Mouse (Mus musculus): ENCODE measurements at regions not wholly inside any gene's neighbourhood (a gene's known extent, or its start where the extent isn't known, plus 50 kb on each side); places are given as distances from the start of the nearest gene placed in this dataset.
A peak's percentile ranks its signal among the peaks of the same experiment; 100 is the strongest.

GRCm38 (mm10) chr15:62500522-62500921 lies 1344.5 kb downstream of the Gsdmc2 start:
- no peak for ATAC-seq (replicated peaks; ENCODE audit: poor library complexity)

- no peak for ATAC-seq (replicated peaks; ENCODE audit: poor library complexity)
These were observed 1348.8 kb downstream of the Gsdmc2 start for GRCm38 (mm10) chr15:62496193-62496592.

DNA sequence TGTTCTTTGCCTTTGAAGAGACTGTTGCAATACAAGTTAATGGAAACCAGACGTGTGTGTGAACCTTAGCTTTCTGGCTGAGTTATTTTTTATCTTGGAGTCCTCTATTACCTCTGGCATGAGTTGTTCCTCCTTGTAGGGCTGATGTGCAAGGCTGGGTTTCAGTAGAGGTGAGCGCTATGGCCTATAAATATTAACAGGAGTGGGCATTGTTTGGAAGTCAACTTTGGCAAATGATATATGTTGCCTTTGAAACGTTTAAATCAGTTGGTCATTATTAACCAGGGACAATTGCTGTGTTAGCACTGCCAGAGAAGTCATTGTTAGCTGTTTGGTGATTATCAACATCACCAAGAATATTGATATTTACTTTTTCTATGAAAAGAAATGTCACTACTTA lies 1352.6 kb downstream of the Gsdmc2 start:
- ATAC-seq (replicated peaks; ENCODE audit: poor library complexity), result no peak

- ATAC-seq (replicated peaks; ENCODE audit: poor library complexity), result no peak
These were observed 1354.4 kb downstream of the Gsdmc2 start for GRCm38 (mm10) chr15:62490548-62490947.

DNA sequence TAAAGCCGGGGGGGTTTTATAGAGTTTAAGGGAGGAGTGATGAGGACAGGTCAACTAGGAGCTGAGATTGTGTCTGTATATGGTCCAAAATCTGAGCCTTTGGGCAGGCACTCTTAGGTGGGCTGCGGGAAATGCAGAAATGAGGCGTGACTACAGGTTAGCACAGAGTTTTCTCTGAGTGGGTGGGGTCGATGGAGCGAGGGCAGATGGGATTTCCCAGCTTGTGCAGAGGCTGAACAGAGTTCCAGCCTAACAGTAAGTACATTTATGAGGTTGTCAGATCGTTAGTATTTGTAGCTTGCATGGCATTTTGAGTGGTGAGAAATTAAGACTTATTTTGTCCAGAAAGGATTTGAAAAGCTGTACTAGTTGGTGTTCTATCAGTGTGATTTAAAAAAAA lies 1358.4 kb downstream of the Gsdmc2 start:
- no peak for ATAC-seq (replicated peaks; ENCODE audit: poor library complexity)

DNA sequence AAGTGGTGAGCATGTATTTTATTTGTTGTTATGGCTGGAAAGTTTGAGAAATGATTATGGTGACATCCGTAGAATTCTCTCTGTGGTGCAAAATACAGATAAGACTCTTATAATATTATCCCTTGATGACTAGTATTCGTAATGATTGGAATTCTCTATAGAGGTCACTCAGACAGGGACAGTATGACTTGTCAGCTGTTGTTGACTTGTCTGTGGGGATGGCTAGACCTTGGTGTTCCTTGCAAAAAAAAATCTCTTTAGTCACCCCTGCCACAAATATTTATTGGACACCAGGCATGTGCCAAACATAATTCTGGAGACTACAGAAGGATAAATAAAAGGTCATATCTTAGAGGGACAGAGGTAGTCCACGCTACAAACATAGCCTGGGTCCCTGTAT lies 1360.6 kb downstream of the Gsdmc2 start:
- ATAC-seq (replicated peaks; ENCODE audit: poor library complexity), result no peak

DNA sequence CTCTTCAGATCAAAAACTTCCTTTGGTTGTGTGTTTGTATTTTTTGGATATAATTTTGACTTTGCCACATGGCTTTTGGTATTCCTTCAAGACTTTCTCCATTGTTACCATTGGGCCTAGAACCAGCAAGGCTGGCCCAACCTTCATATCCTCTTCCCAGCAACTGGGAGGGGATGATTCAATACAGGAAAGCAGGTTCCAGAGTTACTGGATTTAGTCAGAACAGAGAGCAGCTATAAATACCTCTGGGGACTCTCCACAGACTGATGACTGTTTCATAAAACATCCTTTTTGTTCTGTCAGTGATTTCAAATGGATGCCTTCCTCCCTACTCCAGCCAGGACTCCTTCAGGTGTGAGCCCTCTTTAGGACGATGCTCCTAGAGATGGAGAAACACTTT lies 1361.4 kb downstream of the Gsdmc2 start:
- ATAC-seq (replicated peaks; ENCODE audit: poor library complexity), result no peak

- no peak for ATAC-seq (replicated peaks; ENCODE audit: poor library complexity)
These were observed 1362.6 kb downstream of the Gsdmc2 start for GRCm38 (mm10) chr15:62482357-62482756.

- no peak for ATAC-seq (replicated peaks; ENCODE audit: poor library complexity)
These were observed 1367.2 kb downstream of the Gsdmc2 start for GRCm38 (mm10) chr15:62477779-62478178.

DNA sequence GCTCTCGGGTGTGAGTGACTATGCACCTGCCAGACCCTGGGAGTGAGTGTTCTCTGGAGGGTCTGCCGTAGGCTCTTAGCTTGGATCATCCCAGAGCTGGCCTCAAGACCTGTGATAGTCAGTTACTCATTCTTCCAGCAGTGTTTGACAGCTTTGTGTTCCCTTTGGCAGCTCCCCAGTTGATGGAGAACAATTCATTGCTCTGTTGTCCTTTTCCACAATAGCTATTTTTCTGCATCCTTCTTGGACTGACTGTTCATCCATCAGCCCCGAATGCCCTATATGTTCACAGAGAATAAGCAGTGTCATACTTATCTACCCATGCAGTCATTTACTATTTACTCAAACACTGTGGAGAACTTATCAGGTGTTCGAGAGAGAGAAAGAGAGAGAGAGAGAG lies 1368.5 kb downstream of the Gsdmc2 start:
- ATAC-seq (replicated peaks; ENCODE audit: poor library complexity), result no peak

DNA sequence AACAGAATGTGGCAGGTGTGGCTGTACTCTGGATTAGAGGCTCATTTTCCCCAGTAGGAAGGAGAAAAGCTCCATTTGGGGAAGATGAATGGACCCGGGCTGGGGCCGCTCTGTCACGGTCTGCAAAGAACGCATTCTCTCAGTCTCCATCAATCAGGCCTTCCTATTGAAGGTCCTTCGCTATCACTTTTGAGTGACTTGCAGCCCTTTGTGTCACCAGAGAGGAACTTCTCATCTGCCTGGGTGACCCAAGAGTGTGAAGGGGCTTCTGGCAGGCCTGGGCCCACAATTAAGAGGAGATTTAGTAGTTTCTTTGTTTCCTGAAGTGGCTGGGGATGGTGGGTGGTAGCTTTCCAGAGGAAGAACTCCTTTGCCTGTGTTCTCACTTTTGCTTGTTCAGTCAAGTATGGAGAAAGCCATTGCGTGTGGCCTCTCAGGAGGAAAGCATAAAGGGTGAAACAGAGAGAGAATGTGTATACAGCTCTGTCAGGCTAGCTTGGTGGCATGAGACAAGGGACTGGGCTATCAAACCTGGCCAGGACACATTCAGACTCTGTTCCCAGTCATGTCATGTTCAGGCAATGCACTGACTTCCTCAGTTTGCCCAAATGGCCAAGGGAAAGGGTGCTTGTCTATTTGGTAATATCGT lies 1374.2 kb downstream of the Gsdmc2 start:
- ATAC-seq (replicated peaks; ENCODE audit: poor library complexity), result no peak

GRCm38 (mm10) chr15:62468076-62468475 lies 1376.9 kb downstream of the Gsdmc2 start:
- no peak for ATAC-seq (replicated peaks; ENCODE audit: poor library complexity)

DNA sequence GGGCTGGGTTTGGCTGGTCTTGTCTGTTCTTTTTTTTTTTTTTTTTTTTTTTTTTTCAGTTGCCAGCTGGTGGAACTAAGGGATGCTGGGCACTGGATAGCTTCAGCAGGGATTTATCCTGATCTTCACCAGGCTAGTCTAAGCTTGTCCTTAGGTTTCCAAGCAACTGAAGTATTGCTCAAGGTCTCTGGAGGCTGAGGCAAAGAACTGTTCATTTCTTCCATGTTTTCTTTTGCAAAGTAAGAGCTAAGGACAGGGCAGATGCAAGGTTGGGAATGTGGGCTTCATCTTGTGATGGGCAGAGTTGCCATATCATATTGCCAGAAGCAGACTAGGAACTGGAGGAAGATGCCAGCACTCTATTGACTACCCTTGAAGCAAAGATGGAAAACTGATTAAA lies 1378.1 kb downstream of the Gsdmc2 start:
- ATAC-seq (replicated peaks; ENCODE audit: poor library complexity), result no peak

DNA sequence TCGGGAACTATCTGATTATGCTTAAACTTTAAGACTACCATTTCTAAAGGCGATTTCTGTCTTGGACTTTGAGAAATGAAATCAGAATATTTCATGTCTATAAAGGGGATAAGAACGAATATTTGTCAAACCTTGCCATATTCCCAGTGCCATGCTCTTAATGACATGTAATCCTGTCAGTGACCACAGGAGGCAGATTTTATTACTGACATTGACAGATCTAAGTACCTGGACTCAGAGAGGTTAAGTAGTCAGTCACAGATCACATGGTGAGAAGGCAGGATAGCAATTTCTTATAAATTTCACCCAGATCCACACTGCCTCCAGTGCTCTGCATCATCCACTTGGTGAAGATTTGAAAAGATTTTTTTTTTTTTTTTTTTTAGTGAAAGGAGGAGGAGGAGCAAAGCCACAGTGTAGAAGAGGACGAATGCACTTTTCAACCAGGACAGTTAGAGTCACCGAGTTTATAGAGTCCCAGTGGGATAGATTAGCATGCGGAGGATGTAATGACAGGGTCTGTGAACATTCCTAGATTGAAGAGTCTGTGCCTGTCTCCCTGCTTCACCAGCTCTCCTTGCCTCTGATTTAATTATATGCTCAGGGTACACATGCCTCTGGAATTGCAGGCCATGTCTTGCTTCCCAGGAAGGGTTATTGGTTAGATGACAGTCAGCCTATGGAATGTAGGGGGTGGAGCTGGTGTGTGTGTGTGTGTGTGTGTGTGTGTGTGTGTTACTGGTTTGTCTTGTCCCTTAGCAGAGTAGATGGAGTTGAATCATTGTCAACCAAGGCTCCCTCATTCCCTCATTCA lies 1379.7 kb downstream of the Gsdmc2 start:
- no peak for ATAC-seq (replicated peaks; ENCODE audit: poor library complexity)

DNA sequence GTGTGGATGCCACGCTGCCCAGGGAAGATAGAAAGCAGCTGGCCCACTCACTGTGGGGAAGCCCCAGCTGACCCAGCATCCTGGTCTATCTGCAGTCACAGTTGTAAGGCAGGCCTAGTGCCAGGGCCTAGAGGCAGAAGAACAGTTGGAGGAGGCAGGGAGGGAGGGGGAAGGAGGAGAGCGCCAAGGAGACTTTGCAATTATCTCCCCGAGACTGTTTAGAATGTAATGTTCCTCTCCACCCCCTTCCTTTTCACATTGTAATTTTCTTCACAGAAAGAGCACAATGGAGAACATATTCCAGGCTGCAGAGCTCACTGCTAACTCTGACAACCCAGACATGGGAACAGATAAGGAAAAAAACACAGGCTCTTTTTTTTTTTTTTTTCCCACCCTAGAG lies 1382.3 kb downstream of the Gsdmc2 start:
- no peak for ATAC-seq (replicated peaks; ENCODE audit: poor library complexity)

- no peak for ATAC-seq (replicated peaks; ENCODE audit: poor library complexity)
These were observed 1383.5 kb downstream of the Gsdmc2 start for GRCm38 (mm10) chr15:62461398-62462051.

DNA sequence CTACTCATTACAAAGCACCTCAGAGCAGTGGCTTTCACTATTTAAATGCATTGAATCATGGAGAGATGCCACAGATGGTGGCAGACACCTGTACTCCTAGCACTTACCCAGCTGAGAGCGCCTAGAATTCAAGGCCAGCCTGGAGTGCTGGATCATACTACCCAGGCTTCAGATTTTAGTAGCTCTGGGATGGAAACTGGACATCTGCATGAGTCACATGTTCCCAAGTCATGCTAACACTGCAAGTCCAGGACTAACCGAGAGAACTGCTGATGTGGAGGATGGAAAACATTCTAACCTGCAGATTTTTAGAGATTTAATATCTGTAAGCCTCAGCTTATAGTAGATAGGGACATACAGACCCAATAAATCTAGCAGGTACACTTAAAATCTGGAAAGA lies 1384.3 kb downstream of the Gsdmc2 start:
- ATAC-seq (replicated peaks; ENCODE audit: poor library complexity), result no peak

DNA sequence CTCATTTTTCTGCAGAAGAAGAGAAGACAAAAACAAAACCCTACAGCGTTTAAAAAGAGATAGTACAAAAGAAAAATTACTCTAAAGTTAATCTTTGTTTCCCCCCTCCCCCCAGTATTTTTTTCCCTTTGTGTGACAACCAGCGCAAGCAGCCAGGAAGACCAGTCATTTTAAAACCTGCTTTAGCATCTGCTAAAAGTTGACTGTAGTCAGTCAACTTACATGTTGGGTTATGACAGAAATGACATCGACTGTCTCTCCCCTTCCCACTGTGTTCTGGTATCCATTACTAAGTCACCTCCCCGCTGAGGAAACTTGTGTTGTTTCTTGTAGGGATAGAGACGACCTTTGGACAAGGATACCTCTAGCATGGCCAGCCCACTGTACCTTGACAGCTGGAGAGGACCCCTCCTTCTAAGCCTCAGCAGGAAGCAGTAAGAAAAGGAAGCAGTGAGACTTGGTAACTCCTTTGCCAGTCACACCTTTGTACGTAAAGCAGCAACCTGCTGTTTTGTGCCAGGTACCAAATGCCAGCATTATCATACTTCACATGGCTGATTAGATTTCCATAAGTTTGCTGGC lies 1384.9 kb downstream of the Gsdmc2 start:
- no peak for ATAC-seq (replicated peaks; ENCODE audit: poor library complexity)

GRCm38 (mm10) chr15:62457990-62458389 lies 1387.0 kb downstream of the Gsdmc2 start:
- ATAC-seq (replicated peaks; ENCODE audit: poor library complexity), result no peak

DNA sequence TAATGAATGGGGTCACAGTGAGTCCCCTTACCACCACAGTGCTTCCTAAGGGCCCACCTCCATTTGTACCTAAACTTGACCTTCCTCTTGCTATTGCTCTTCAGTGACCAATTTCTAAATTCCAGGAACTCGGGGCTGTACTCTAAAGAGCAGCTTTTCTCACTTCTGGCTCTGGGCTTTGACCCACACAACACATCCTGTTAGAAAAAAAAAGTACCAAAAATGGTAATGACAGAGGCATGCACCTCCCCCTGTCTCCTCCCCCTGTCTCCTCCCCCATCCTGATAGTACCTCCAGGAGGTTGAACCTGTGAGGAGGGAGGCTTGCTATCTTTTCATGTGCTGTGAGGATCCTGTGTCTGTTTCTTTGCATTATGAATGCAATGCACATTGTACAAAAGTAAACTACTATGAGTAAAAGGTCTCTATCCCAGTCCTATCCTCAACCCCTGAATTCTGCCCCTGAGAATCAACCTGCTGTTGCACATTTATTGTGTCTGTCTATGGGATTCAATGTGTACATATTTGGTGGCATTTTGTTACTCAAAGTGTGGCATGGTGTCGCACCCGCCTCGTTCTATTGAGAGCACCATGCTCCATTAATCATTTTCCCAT lies 1387.8 kb downstream of the Gsdmc2 start:
- ATAC-seq (replicated peaks; ENCODE audit: poor library complexity), result peak; percentile 26; the same call in 1 of the 2 replicates

GRCm38 (mm10) chr15:62456020-62456419 lies 1389.0 kb downstream of the Gsdmc2 start:
- ATAC-seq (replicated peaks; ENCODE audit: poor library complexity), result no peak

Measured in megakaryocyte progenitor cell, adult 5-6 weeks (primary cell).